Mouse (Mus musculus) c-Kit-positive CD71-positive TER-119-negative erythroid progenitor cells, embryonic 14.5 days (primary cell): ENCODE measurements around the gene Tuft1.
"Not testable (repeated sequence)": the region's sequence is repeated elsewhere in the genome, so short reads cannot be mapped to it uniquely, and the experiment has no call there.

Experiments used
- DNase-seq: peaks from one replicate; pipeline ENCODE4 v3.0.0-alpha.2; 2013; ENCODE audit warnings: low read depth

The Tuft1 gene

GRCm38 (mm10) chr3:94658740-94659095 is at the start of gene Tuft1:
Tuft1 (minus strand) TSS chr3:94658872.
- DNase-seq, result not testable (repeated sequence)

- DNase-seq, result not testable (repeated sequence)
Measured at GRCm38 (mm10) chr3:94703364-94703763, 44.7 kb upstream of the Tuft1 start.

- DNase-seq, result no peak
Measured at GRCm38 (mm10) chr3:94702856-94703255, 44.2 kb upstream of the Tuft1 start.

DNA sequence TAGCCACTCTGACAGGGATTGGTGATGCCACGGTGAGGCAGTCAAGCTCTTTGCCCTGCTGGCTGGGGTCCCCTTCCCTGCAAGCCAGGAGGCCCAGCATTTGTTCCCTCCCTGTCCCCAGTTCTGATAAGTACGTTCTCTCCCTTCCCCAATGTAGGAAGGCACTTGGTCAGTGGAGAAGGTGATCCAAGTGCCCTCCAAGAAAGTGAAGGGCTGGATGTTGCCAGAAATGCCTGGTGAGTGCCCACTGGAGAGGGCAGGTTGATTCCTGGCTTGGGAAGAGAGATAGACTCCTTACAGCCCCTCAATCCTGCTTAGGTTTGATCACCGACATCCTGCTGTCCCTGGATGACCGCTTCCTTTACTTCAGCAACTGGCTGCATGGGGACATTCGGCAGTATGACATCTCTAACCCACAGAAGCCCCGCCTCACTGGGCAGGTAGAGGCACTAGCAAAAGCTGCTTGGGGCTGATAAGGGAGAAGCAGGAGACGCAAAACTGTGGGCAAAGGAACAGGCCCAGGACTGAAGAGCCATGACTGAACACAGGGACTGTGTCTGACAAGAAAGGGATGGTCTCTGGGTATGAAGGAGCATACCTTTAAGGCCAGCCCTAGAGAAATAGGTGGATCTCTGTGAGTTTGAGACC is 43.6 kb upstream of the Tuft1 start:
- peak; percentile 56 for DNase-seq

- not testable (repeated sequence) for DNase-seq
Measured at GRCm38 (mm10) chr3:94696257-94696656, 37.6 kb upstream of the Tuft1 start.

- DNase-seq, result not testable (repeated sequence)
Measured at GRCm38 (mm10) chr3:94695591-94695990, 36.9 kb upstream of the Tuft1 start.

DNA sequence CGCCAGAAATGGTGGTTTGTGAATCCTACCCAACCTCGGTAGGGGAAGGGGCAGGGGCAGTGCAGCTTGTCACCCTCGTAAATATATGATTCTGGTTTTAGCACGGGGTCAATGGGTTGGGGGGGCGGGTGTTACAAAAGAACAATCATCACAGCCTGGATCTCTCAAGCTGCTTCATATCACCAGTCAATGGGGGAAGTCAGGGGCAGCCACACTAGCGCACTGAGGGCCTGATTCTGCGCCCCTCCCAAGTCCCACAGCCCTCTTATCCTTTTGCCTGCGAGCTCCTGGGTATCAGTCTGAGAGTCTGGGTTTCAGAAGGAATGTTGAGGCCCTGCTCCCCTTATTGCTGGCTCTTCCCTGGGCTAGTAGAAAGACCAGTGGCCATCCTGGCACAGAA is 35.2 kb upstream of the Tuft1 start:
- not testable (repeated sequence) for DNase-seq

- DNase-seq, result no peak
Measured at GRCm38 (mm10) chr3:94693329-94693825, 34.7 kb upstream of the Tuft1 start, which contains the start of gene Selenbp2. Selenbp2 (plus strand) TSS chr3:94693556.

GRCm38 (mm10) chr3:94691694-94692093 is 33.0 kb upstream of the Tuft1 start:
- not testable (repeated sequence) for DNase-seq

DNA sequence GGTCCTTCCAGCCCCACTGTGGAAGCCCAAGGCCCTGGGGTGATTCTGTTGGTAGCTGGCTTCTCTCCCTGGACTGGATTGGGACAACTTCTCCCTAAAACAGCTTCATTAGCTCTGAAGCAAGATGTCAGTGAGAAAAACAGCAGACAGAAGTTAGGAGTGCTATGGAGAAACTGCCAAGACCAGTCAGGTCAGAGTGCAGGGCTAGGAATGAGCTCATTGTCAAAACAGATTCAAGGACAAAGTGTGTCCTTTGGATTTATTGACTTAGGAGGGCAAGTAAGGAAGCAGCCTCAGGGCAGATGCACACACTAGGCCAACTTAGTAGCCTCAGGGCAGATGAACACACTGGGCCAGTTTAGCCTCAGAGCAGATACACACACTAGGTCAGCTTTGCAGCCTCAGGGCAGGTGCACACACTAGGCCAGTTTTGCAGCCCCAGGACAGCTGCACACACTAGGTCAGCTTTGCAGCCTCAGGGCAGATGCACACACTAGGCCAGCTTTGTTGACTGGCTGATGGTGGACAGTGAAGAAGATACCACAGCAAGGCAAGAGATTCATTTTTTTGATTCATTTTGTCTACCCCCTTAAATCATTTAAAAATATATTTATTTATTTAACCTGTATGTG is 32.1 kb upstream of the Tuft1 start:
- DNase-seq, result no peak

DNA sequence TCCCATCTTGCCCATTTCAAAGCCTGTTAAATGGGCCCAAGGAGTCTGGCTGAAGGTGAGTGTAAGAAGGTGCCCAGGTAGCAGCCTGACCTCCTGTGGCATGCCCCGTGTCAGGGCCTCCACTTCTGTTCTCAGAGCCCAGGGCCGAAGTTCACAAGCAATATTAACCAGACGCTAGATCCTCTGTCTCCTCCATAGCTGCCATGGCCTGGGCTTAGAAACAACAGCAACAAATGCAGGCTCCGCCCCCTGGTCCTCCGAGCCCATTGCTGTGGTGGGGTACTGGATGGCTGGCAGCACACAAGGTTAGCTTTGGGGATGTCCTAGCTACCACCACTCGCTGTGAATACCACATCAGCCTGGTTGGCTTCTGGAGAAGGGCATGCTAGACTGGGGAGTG is 31.5 kb upstream of the Tuft1 start:
- not testable (repeated sequence) for DNase-seq

DNA sequence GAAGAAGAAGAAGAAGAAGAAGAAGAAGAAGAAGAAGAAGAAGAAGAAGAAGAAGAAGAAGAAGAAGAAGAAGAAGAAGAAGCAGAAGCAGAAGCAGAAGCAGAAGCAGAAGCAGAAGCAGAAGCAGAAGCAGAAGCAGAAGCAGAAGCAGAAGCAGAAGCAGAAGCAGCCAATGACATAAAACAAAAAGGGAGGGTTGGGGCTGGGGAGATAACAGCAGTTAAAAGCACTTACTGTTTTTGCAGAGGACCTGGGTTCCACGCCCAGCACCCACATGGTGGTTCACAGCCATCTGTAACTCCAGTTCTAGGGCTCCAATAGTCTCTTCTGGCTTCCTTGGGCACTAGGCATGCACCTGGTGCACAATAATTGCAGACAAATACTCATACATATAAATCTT is 30.5 kb upstream of the Tuft1 start:
- DNase-seq, result not testable (repeated sequence)

DNA sequence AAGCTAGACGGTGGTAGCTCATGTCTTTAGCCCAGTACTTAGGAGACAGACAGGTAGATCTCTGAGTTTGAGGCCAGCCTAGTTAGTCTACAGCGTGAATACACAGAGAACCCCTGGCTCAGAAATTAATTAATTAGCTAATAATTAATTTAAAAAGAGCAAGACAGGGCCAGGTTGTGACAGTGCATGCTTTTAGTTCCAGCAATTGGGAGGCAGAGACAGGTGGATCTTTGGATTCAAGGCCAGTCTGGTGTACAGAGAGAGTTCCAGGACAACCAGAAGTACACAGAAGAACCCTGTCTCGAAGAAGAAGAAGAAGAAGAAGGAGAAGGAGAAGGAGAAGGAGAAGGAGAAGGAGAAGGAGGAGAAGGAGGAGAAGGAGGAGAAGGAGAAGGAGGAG is 30.0 kb upstream of the Tuft1 start:
- not testable (repeated sequence) for DNase-seq

- DNase-seq, result peak; percentile 22
Measured at GRCm38 (mm10) chr3:94685989-94686772, 27.5 kb upstream of the Tuft1 start.

DNA sequence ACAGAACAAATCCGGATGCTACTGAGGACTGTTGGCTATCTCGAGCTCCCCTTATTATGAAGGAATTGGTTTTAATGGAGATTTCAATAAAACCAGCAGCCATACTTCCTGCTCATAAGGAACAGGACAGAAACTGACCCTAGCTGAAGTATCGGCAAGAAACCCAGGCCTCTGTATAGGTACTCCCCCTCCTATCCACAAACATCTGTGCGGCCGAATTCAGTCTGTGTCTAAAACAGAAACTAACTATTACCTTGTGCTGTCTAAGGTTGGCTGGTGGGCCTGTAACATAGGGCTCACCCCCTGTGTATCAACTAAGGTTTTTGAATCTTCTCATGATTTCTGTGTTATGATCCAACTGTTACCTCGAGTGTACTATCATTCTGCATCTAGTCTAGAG is 25.0 kb upstream of the Tuft1 start:
- no peak for DNase-seq

DNA sequence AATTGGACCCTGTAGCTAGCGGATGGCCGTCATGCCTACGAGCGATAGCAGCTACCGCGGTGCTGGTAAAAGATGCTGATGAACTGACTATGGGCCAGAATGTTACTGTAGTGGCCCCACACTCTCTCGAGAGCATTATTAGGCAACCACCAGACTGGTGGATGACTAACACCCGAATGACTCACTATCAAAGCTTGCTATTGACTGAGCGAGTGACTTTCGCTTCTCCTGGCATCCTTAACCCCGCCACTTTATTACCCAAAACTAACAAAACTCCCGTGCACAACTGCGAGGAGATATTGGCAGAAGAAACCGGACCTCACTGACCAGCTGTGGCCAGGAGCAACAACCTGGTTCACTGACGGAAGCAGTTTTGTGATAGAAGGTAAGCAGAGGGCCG is 22.1 kb upstream of the Tuft1 start:
- DNase-seq, result no peak

GRCm38 (mm10) chr3:94680032-94680431 is 21.4 kb upstream of the Tuft1 start:
- not testable (repeated sequence) for DNase-seq

GRCm38 (mm10) chr3:94679351-94679841 is 20.7 kb upstream of the Tuft1 start:
- DNase-seq, result no peak

GRCm38 (mm10) chr3:94675101-94675500 is 16.4 kb upstream of the Tuft1 start:
- DNase-seq, result not testable (repeated sequence)

DNA sequence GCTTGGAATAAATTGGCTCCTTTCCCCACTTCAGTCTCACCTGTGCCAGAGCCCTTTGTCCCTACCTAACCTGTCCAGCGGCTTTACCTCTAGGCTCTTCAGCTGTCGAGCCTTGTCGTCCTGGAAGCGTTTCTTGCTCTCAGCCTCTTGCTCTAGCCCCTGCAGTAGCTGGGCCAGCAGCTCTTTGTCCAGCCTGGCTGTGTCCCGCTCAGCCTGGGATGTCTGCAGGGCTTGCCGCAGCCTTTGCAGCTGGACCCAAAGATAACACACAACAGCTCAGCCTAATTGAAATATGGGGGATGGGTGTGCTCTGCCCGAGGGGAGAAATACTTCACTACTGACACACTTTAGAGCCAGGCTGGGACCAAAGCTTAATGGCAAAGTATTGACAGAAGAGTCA is 7.2 kb upstream of the Tuft1 start:
- not testable (repeated sequence) for DNase-seq

DNA sequence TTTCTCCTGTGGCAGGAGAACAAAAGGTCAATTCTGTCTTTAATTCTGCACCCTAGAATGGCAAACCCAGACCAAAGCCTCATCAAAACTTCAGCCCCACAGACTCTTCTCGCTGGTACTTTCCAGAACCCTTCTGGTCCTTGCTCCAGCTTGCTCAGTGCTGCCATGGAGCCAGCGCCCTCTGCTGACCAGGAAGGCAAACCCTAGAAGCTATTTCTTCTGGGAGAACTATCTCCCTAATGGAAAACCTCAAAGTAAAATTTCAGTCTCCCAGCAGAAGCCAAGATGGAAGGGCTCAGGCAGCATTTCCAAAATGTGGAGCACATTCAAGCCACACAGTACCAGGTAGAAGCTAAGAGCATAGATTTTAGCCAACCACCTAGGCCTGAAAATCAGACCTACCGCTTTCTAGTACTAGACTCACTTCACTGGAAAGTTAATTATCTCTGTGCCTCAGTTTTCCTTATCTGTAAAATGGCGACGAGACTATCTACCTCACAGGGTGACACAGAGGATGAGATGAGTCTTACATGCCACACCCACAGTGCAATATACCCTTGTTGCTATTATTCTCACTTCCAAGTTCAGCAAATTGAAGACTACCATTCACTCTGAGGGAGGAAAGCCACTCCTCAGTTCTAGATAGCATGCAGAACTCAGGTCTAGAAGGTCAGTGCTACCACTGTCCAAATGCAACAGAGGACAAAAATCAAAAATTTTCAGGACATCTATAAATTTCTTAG is 6.6 kb upstream of the Tuft1 start:
- DNase-seq, result peak; percentile 33

- DNase-seq, result not testable (repeated sequence)
Measured at GRCm38 (mm10) chr3:94660841-94661240, 2.2 kb upstream of the Tuft1 start.
